Mouse (Mus musculus) erythroid progenitor cell, adult 5-6 weeks (primary cell): Measurements from ENCODE around the gene Ptk6. TPM values are rescaled to one million over a fixed set of nuclear protein-coding genes. Genes with fewer than 3 reads are reported as not detected.

Experiments used
- ATAC-seq: replicated peaks from 2 replicates; pipeline ENCODE4 v1.8.0; 2016; ENCODE audit warnings: moderate number of reproducible peaks, mild to moderate bottlenecking, moderate TSS enrichment, inconsistent platforms; ENCODE audit not compliant: poor library complexity, low FRiP score, severe bottlenecking
- total RNA-seq, 2 experiments: library from RNA; stranded (forward) in 1 of 2; stranded (reverse) in 1 of 2; fragments of 150-400 nt in 1 of 2; fragments of 186-747, 209-891 nt in 1 of 2; gene quantifications; 2 replicates each; pipeline versions ENCODE4 v1.2.3 to v1.2.4; 2015 to 2017; ENCODE audit warnings: low replicate concordance in 2 of 2

Gene Ptk6
- total RNA-seq, 2 experiments from 2014 or later, result not detected

- no peak for ATAC-seq
Measured at GRCm38 (mm10) chr2:181146976-181147545, 55.5 kb downstream of the Ptk6 start.

DNA sequence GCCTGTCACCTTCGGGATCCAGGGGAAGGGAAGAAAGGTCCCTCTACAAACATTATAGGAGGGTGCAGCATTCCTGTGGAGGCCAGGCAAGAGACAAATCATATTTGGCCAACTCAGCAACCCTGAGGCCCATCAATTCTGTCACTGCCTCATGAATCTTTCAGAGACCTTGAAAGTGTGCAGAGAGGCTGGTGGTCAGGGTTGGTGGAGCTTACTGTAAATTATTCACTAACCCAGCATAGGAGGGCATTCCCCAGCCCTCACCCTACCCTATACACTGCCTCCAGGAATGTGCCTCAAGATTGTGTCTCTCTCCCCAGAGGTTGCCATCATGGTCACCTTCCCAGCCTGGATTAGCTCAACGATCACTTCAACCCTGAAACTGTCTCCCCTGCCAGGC is 57.9 kb downstream of the Ptk6 start:
- ATAC-seq, result no peak

Other genes starting within 250 kb of the Ptk6 start
- gene Nkain4, start 248.1 kb downstream of the Ptk6 start, total RNA-seq (2015; ENCODE audit: low replicate concordance), result not detected in 2 replicates
- not detected in 2 replicates for gene Nkain4, start 248.1 kb downstream of the Ptk6 start, total RNA-seq (2017; ENCODE audit: low replicate concordance)
- 12.3 and 24.7 TPM in 2 replicates for gene Arfgap1, start 235.6 kb downstream of the Ptk6 start, total RNA-seq (2015; ENCODE audit: low replicate concordance)
- gene Arfgap1, start 235.6 kb downstream of the Ptk6 start, total RNA-seq (2017; ENCODE audit: low replicate concordance), result 23.5 and 32.6 TPM in 2 replicates
- not detected in 2 replicates for gene Col20a1, start 216.3 kb downstream of the Ptk6 start, total RNA-seq (2015; ENCODE audit: low replicate concordance)
- under 0.01 and 0.39 TPM in 2 replicates for gene Col20a1, start 216.3 kb downstream of the Ptk6 start, total RNA-seq (2017; ENCODE audit: low replicate concordance)
- not detected in 2 replicates for gene Chrna4, start 159.2 kb downstream of the Ptk6 start, total RNA-seq (2015; ENCODE audit: low replicate concordance)
- gene Chrna4, start 159.2 kb downstream of the Ptk6 start, total RNA-seq (2017; ENCODE audit: low replicate concordance), result not detected in 2 replicates
- gene Kcnq2, start 67.5 kb downstream of the Ptk6 start, total RNA-seq (2015; ENCODE audit: low replicate concordance), result not detected in 2 replicates
- not detected in 2 replicates for gene Kcnq2, start 67.5 kb downstream of the Ptk6 start, total RNA-seq (2017; ENCODE audit: low replicate concordance)
- gene Eef1a2, start 45.8 kb downstream of the Ptk6 start, total RNA-seq (2015; ENCODE audit: low replicate concordance), result not detected in 2 replicates
- gene Eef1a2, start 45.8 kb downstream of the Ptk6 start, total RNA-seq (2017; ENCODE audit: low replicate concordance), result not detected in 2 replicates
- gene Ppdpf, start 15.5 kb downstream of the Ptk6 start, total RNA-seq (2015; ENCODE audit: low replicate concordance), result 80.4 and 90.5 TPM in 2 replicates
- 24.1 and 26.0 TPM in 2 replicates for gene Ppdpf, start 15.5 kb downstream of the Ptk6 start, total RNA-seq (2017; ENCODE audit: low replicate concordance)
- gene Srms, start 10.4 kb upstream of the Ptk6 start, total RNA-seq (2015; ENCODE audit: low replicate concordance), result not detected in 2 replicates
- gene Srms, start 10.4 kb upstream of the Ptk6 start, total RNA-seq (2017; ENCODE audit: low replicate concordance), result 0.77 TPM in 1 of 2 replicates, not detected in the other
- 2.5 TPM in 1 of 2 replicates, not detected in the other for gene Fndc11, start 17.2 kb upstream of the Ptk6 start, total RNA-seq (2015; ENCODE audit: low replicate concordance)
- gene Fndc11, start 17.2 kb upstream of the Ptk6 start, total RNA-seq (2017; ENCODE audit: low replicate concordance), result not detected in 2 replicates
- 15.1 and 15.5 TPM in 2 replicates for gene Helz2, start 39.2 kb upstream of the Ptk6 start, total RNA-seq (2015; ENCODE audit: low replicate concordance)
- gene Helz2, start 39.2 kb upstream of the Ptk6 start, total RNA-seq (2017; ENCODE audit: low replicate concordance), result 10.1 and 15.4 TPM in 2 replicates
- gene Gmeb2, start 85.2 kb upstream of the Ptk6 start, total RNA-seq (2015; ENCODE audit: low replicate concordance), result 33.1 and 57.3 TPM in 2 replicates
- 29.0 and 55.1 TPM in 2 replicates for gene Gmeb2, start 85.2 kb upstream of the Ptk6 start, total RNA-seq (2017; ENCODE audit: low replicate concordance)
- not detected in 2 replicates for gene Stmn3, start 111.7 kb upstream of the Ptk6 start, total RNA-seq (2015; ENCODE audit: low replicate concordance)
- not detected in 2 replicates for gene Stmn3, start 111.7 kb upstream of the Ptk6 start, total RNA-seq (2017; ENCODE audit: low replicate concordance)
- 63.3 and 80.4 TPM in 2 replicates for gene Rtel1, start 117.0 kb upstream of the Ptk6 start, total RNA-seq (2015; ENCODE audit: low replicate concordance)
- 52.0 and 60.7 TPM in 2 replicates for gene Rtel1, start 117.0 kb upstream of the Ptk6 start, total RNA-seq (2017; ENCODE audit: low replicate concordance)
- 2.9 and 10.1 TPM in 2 replicates for gene Zgpat, start 162.1 kb upstream of the Ptk6 start, total RNA-seq (2015; ENCODE audit: low replicate concordance)
- gene Zgpat, start 162.1 kb upstream of the Ptk6 start, total RNA-seq (2017; ENCODE audit: low replicate concordance), result 11.2 and 15.4 TPM in 2 replicates
- gene Arfrp1, start 162.6 kb upstream of the Ptk6 start, total RNA-seq (2015; ENCODE audit: low replicate concordance), result 5.4 and 14.3 TPM in 2 replicates
- gene Arfrp1, start 162.6 kb upstream of the Ptk6 start, total RNA-seq (2017; ENCODE audit: low replicate concordance), result 9.0 and 10.8 TPM in 2 replicates
- gene Lime1, start 177.3 kb upstream of the Ptk6 start, total RNA-seq (2015; ENCODE audit: low replicate concordance), result 4.6 and 37.5 TPM in 2 replicates
- 11.7 and 13.2 TPM in 2 replicates for gene Lime1, start 177.3 kb upstream of the Ptk6 start, total RNA-seq (2017; ENCODE audit: low replicate concordance)